Mouse (Mus musculus): ENCODE measurements around the gene Trim8.

DNA sequence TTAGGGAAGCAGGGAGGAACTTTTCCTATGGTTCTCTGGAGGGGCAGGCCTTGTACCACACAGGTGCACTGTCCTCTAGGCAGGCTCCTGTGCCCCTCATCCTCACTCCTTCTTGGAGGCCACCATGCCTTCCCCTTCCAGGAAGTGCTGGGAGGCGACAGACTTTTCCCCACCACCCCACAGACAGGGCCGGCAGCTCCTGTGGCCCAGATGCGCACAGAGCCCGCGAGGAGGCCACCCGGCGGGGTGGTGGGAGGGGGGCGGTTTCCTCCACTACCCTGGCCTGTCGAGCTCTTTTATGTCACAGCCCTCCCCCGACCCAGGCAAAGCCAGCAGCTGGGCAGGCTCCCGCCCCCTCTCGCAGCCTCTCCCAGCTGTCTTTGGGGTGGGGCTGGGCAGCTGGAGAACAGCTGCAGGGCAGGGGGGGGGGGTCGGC is 16.9 kb downstream of the Trim8 start:
- TF ChIP-seq EP300 (IDR thresholded peaks at IDR 0.05; ENCODE audit: insufficient read depth, low read depth, low read length) (no peak), CTCF (IDR thresholded peaks at IDR 0.05) (no peak), POLR2A (IDR thresholded peaks at IDR 0.05; ENCODE audit: insufficient read depth, low read depth, low read length) (no peak)
